Mouse (Mus musculus): Measurements from ENCODE around the gene Sh3bgrl3. TPM values are rescaled to one million over a fixed set of nuclear protein-coding genes. Genes with fewer than 3 reads are reported as not detected.

Gene Sh3bgrl3
- 571 and 1,183 TPM in 2 replicates for polyA plus RNA-seq (2012; rRNA removed; ENCODE audit: low replicate concordance)

GRCm38 (mm10) chr4:134128221-134128982, at the start of gene Sh3bgrl3:
Sh3bgrl3 (minus strand) TSS chr4:134128789.

GRCm38 (mm10) chr4:134101979-134102741, 26.4 kb downstream of the Sh3bgrl3 start, which contains the start of gene Ubxn11:
Ubxn11 (plus strand) TSS chr4:134102570.

GRCm38 (mm10) chr4:134094923-134095547, 33.6 kb downstream of the Sh3bgrl3 start, which contains the start of gene Cd52:
Cd52 (minus strand) TSS chr4:134095082.

Other genes with a start within 250 kb of the Sh3bgrl3 start
- gene Rps6ka1, start 241.0 kb downstream of the Sh3bgrl3 start, polyA plus RNA-seq (2012; rRNA removed; ENCODE audit: low replicate concordance) = 44.2 and 71.3 TPM in 2 replicates
- 11.2 and 15.6 TPM in 2 replicates for gene Hmgn2, start 160.1 kb downstream of the Sh3bgrl3 start, polyA plus RNA-seq (2012; rRNA removed; ENCODE audit: low replicate concordance)
- gene Dhdds, start 127.9 kb downstream of the Sh3bgrl3 start, polyA plus RNA-seq (2012; rRNA removed; ENCODE audit: low replicate concordance) = 17.6 and 31.0 TPM in 2 replicates
- gene Lin28a, start 109.9 kb downstream of the Sh3bgrl3 start, polyA plus RNA-seq (2012; rRNA removed; ENCODE audit: low replicate concordance) = 0.16 TPM in 1 of 2 replicates, not detected in the other
- 1.7 and 2.3 TPM in 2 replicates for gene Zfp683, start 75.0 kb downstream of the Sh3bgrl3 start, polyA plus RNA-seq (2012; rRNA removed; ENCODE audit: low replicate concordance)
- 2.9 and 4.5 TPM in 2 replicates for gene Crybg2, start 68.0 kb downstream of the Sh3bgrl3 start, polyA plus RNA-seq (2012; rRNA removed; ENCODE audit: low replicate concordance)
- 217 and 235 TPM in 2 replicates for gene Cd52, start 33.7 kb downstream of the Sh3bgrl3 start, polyA plus RNA-seq (2012; rRNA removed; ENCODE audit: low replicate concordance)
- 30.5 and 32.8 TPM in 2 replicates for gene Ubxn11, start 26.2 kb downstream of the Sh3bgrl3 start, polyA plus RNA-seq (2012; rRNA removed; ENCODE audit: low replicate concordance)
- gene Cep85, start 58.3 kb upstream of the Sh3bgrl3 start, polyA plus RNA-seq (2012; rRNA removed; ENCODE audit: low replicate concordance) = 24.3 and 43.9 TPM in 2 replicates
- not detected in 2 replicates for gene Gm7534, start 74.2 kb upstream of the Sh3bgrl3 start, polyA plus RNA-seq (2012; rRNA removed; ENCODE audit: low replicate concordance)
- gene Catsper4, start 98.6 kb upstream of the Sh3bgrl3 start, polyA plus RNA-seq (2012; rRNA removed; ENCODE audit: low replicate concordance) = 0.11 and 0.62 TPM in 2 replicates
- gene Cnksr1, start 109.6 kb upstream of the Sh3bgrl3 start, polyA plus RNA-seq (2012; rRNA removed; ENCODE audit: low replicate concordance) = 5.7 and 9.0 TPM in 2 replicates
- not detected in 2 replicates for gene E130218I03Rik, start 114.9 kb upstream of the Sh3bgrl3 start, polyA plus RNA-seq (2012; rRNA removed; ENCODE audit: low replicate concordance)
- gene Zfp593, start 116.8 kb upstream of the Sh3bgrl3 start, polyA plus RNA-seq (2012; rRNA removed; ENCODE audit: low replicate concordance) = 6.0 and 12.0 TPM in 2 replicates
- gene Gm30191, start 118.1 kb upstream of the Sh3bgrl3 start, polyA plus RNA-seq (2012; rRNA removed; ENCODE audit: low replicate concordance) = 0.25 TPM in 1 of 2 replicates, not detected in the other
- 21.1 and 54.8 TPM in 2 replicates for gene Grrp1, start 125.3 kb upstream of the Sh3bgrl3 start, polyA plus RNA-seq (2012; rRNA removed; ENCODE audit: low replicate concordance)
- gene Pdik1l, start 159.1 kb upstream of the Sh3bgrl3 start, polyA plus RNA-seq (2012; rRNA removed; ENCODE audit: low replicate concordance) = 2.0 and 6.4 TPM in 2 replicates
- gene Trim63, start 186.3 kb upstream of the Sh3bgrl3 start, polyA plus RNA-seq (2012; rRNA removed; ENCODE audit: low replicate concordance) = 0.13 and 27.2 TPM in 2 replicates
- gene Slc30a2, start 214.4 kb upstream of the Sh3bgrl3 start, polyA plus RNA-seq (2012; rRNA removed; ENCODE audit: low replicate concordance) = 0.26 and 0.50 TPM in 2 replicates

Measured in mammary gland, adult 2 months (tissue).